Mouse (Mus musculus) layer of hippocampus, postnatal 14 days (tissue): ENCODE data around the gene Uba7. TPM values are rescaled to one million over a fixed set of nuclear protein-coding genes. Genes with fewer than 3 reads are reported as not detected.

Experiments
- DNase-seq, 2 experiments: peaks; one replicate each; pipeline ENCODE4 v3.0.0; 2021 to 2022; ENCODE audit warnings: low spot score in 2 of 2, mixed read lengths in 1 of 2
- total RNA-seq, 2 experiments: library from RNA; stranded (reverse); gene quantifications; 2 replicates each; pipeline ENCODE4 v1.2.3; 2021

Gene Uba7
- total RNA-seq, 2 experiments from 2014 or later, result 2.7 to 3.2 TPM

DNA sequence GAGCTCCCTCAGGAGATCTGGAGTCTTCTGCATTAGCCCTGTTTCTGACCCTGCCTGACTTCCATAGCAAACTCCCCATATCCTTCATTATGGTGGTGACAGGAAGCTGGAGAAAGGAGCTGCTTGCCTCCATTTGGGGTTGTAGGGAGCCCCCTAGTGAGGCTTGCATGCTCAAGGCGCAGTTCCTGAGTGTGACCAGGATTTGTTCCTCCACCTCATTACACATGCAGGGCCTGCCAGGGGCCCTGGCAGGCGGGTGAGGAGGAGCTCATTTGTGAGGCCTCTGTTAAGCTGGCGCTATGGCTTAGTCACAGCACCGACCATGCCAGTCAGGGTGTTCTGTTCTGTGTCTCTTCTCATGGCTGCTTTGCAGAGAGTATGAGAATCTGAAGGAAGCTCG, 13.4 kb upstream of the Uba7 start:
- DNase-seq, result peak; percentile 69 to 77

DNA sequence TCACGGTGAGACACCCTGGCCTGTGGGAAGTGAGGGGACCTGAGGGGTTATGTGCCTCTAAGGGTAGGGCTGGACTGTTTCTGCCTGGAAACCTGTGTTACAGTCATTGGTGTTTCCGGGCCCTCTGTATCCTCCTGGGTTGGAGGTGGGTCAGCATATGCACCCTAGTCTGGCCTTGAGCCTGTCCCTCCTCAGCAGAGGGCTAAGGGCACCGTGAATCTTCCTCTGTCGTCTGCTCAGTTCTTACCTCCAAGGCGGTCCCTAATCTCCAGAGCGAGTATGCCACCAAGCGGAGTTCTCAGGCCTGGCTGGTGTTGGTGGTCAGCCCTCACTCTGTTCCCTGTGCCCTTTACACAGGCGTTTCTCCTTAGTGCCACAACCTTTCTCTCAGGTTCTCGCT, 12.4 kb upstream of the Uba7 start:
- no peak for DNase-seq

DNA sequence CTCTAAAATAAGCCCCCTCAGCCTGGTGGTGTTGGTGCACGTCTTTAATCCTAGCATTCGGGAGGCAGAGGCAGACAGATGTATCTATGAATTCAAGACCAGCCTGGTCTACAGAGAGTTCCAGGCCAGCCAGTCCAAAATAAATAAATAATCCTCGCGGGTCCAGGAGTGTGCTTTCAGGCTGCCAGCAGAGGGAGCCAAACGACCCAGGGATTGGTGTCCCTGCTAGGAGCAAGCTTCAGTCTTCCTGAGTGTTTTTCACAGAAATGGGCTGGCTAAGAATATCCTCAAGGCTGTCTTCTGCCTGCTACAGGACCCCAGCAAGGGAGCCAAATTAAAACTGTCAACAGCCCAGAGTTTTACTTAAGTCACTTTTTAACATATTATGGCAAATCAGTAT, 11.6 kb upstream of the Uba7 start:
- DNase-seq, result peak; percentile 63 to 81

DNA sequence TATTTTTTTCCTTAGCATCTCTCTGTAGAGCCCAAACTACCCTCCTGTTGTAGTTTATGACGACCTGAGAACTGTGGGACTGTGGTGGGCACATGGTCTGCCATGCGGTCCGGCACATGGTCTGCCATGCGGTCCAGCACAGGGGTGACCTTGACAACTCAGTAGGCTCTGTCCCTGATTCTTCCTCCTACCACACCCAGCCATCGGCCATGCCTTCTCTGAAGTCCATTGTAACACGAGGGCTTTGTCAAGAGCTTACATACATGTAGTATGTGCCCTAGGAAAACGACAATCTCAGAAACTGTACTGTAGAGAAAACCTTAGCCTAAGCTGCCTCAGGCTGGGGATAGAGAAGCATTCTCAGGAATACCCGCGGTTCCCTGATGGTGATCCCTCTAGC, 10.6 kb upstream of the Uba7 start:
- DNase-seq, result no peak

DNA sequence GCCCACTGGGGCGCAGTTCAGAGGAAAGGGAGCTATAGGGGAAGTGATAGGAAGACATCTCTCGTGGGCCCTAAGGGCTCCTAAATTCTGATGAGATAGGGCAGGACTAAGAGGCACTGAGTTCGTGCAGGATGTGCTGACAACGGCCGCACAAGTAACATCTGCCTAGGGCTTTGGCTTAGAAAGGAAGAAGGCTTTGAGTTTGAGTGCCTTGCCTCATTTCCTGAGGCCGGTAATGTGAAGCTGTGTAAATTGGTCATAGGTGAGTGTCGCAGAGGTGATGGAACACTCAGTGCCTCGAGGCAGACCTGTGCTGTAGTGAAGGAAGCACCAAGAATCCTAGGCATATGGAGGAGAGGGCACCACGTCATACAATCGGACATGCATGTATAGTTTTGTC, 8.6 kb upstream of the Uba7 start:
- no peak for DNase-seq

DNA sequence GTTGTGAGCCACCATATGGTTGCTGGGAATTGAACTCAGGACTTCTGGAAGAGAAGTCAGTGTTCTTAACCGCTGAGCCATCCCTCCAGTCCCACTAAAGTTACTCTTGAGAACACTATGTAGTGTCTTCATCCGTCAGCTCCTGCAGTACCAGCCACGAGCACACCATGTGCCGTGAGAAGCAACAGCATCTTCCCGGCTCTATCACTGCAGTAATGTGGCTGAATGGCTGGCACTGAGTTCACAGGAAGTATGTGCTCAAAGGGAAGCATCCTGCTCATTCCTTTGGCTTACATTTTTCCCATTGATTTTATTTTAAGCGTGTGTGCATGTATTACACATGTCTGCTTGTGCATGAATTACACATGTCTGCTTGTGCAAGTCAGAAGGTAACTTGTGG, 7.9 kb upstream of the Uba7 start:
- DNase-seq, result no peak

DNA sequence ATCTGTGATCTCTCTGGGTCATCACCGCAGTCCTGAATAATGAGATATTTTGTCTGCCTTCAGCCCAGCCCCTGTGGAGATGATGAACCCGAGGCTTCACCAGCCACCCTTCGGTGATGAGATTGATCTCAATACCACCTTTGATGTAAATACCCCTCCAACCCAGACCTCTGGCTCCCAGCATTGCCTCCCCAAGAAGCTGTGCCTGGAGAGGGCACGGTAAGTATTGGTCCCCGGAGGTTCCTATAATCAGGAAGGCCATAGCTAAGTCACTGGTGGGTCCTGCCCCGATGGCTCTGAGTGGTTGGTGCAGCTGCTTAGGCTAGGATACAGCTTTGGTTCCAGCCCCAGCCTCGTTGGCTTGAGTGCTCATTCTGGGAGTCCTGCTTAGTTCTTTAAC, 6.8 kb upstream of the Uba7 start:
- no peak for DNase-seq

DNA sequence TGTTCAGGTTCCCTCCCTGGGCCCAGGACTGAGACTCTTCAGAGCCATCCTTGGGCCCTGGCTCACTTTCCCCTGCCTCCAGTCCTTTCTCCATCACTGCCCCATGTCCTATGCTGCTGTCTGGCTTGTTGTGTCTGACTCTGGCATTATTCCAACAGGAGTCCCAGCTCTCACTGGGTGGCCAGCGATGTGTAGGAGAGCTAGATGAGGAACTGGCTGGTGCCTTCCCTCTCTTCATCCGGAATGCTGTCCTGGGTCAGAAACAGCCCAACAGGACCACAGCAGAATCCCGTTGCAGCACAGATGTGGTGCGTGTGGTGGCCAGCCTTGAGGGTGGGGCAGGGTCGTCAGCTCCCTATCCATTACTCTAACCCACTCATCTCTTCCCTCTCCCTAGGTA, 5.0 kb upstream of the Uba7 start:
- no peak for DNase-seq

DNA sequence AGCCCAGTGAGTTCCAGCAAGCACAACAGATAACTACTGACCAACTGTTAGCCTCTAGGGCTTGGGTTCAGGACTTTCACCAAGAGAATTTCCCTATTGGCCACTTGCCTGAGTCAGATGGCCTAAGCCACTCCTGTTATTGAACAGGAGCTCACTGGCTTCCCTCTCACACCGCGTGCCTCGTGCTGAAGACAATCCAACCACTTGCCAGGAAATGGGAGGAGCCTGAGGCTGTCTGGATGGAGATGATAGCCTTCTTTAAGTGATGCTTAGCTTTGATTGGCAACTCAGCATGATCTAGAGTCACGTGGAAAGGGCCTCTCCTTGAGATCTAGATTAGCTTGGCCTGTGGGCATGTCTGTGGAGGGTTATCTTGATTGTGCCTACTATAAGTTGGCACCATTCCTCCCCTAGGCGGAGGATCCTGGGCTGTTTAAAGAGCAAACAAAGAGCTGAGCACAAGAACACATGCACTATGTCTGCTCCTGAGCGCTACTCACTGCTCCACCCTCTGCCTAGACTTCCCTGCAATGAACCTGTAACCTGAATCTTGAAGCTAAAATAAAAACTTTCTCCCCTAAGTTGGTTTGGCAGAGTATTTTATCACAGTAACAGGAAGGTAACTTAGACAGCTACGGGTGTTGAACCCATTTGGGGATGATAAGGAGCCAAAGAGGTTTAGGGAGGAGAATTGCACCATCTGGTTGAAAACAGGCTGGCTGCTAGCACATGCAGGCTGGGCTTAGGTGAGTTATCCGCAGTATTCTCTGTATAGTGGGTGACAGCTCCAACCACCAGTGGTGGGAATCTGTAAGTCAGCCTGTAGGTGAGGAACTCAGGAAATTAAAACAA, 3.4 kb upstream of the Uba7 start:
- no peak for DNase-seq

DNA sequence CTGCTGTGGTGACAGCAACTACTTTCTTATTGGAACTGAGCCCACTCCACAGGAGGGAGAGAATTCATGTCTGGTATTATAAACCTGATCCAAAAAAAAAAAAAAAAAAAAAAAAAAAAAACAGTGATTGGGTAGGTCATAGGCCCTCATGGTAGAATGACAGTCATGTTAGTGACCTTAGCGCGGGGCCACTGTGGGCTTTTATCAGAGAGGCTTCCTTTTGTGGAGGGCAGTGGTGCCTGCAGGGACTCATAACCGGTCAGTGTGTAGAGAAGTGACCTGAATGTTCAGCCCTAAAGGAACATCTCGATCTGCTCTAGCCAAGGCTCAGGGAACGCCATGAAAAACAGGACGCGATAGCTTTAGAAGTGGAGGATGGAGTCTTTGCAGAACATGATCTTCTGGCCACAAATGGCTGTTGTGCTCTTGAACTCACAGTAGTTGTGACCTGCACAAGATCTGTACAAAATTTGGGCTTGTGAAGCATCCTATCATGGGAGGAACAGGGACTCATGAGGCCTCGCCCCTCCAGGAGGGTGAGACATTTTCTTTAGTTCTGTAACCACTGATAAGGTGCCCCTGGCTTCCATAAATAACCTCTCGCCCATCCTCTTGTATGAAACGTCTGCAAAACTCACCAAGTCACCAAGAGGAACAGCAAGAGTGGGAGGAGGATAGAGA, 674 bp upstream of the Uba7 start:
- DNase-seq, result no peak

DNA sequence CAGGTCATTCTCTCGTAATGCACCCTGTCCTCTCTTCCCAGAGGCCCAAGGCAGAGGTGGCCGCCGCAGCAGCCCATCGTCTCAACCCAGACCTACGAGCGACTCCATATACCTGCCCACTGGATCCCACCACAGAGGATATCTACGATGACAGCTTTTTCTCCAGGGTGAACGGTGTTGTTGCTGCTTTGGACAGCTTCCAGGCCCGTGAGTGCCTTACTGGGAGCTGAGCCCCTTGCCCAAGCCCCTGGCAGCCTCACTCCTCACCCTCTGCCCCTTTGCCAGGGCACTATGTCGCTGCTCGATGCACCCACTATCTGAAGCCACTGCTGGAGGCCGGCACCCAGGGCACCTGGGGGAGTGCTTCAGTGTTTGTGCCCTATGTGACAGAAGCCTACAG, 3.5 kb downstream of the Uba7 start:
- no peak for DNase-seq

DNA sequence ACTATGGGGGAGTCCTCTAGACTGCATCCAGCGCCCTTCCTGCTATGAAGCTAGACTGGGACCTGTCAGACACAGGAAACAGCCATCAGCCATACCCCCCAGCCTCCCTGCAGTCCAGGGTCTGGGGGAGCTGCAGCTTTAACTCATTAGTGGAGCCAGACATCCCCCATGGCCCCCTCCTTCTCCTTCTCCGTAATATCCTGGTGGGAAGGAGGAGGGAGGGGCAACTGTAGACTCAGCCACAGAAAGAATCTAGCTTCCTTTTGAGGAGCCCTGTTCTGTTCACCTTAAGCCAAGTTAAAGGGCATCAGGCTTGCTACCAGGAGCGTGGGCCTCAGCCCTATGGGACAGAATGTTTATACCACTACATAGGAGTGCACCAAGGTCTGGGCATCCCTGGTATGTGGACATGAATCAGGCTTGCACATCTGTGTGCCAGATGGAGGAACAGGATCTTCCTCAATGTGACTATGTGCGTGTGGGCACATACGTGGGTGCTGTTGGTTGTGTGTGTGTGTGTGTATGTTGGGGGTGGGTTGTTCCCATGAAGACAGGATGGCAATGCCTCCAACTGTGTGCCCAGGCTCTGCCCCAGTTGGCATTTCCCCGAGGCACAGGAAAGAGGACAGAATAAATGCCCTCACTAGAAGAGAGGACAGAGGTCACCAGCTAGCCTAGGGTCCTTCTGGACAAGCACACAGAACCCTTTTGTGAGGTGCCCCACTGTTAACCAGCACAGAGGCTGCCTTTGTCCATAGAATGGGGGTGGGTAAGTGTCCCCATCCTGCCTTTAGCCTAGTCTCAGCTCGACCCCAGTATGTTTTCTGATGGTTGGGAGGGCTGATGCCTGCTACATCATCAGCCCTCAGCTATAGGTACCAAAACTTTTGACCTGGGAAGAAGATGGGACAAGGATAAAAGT, 6.6 kb downstream of the Uba7 start:
- peak in 1 of 2 experiments; percentile 62 for DNase-seq

DNA sequence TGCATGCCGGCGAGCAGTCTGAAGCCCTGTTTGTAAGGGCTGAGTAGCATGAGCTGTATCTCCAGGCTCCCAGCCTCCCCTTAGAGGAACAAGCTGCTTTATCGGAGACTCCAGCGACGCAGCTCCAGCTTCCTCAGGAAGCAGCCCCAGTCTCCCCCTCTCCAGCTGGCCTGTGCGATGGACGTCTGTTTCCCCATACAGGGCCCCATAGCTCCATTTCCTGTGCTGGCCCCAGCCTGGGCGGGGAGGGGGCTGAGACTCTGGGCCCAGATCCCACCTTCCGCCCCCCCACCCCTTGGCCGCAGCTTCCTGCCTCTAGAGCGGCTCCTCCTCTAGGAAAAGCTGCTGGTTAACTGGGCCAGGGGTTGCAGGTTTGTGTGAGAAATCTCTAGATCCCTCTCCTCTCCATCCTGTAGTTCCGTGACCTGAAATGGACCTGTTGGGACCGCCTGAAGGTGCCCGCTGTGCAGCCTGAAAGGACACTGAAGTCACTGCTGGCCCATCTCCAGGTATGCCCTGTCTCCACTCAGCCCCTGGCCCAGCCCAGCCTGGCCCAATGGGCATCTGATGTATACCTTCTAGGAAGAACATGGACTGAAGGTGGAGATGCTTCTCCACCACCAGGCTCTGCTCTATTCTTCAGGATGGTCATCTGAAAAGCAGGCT, 7.5 kb downstream of the Uba7 start, which contains the start of gene Gm20661:
Gm20661 (plus strand) TSS at position 378 of the 666 bp plus-strand sequence.
- DNase-seq, result peak; percentile 63 to 77

DNA sequence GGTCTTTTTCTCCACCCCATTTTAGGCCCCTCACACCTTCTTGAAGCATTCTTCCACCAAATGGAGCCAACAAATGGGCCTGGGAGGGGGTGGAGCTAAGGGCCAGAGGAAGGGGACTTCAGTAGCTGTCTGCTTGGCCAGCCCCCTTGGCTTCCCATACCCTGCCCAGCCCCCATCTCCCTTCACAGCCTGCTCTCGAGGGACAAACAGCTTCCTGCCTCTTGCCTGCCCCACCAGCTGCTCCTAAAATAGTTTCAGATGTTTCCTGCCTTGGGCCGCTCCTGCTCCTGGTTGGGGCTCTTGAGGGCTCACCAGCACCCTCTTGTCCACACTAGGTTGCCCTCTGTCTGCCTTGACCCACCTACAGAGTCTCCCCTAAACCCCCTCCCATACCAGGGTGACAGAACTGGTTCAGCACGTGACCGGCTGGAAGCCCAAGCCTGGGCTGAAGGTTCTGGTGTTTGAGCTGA, 8.2 kb downstream of the Uba7 start:
- DNase-seq, result peak; percentile 31 to 61

DNA sequence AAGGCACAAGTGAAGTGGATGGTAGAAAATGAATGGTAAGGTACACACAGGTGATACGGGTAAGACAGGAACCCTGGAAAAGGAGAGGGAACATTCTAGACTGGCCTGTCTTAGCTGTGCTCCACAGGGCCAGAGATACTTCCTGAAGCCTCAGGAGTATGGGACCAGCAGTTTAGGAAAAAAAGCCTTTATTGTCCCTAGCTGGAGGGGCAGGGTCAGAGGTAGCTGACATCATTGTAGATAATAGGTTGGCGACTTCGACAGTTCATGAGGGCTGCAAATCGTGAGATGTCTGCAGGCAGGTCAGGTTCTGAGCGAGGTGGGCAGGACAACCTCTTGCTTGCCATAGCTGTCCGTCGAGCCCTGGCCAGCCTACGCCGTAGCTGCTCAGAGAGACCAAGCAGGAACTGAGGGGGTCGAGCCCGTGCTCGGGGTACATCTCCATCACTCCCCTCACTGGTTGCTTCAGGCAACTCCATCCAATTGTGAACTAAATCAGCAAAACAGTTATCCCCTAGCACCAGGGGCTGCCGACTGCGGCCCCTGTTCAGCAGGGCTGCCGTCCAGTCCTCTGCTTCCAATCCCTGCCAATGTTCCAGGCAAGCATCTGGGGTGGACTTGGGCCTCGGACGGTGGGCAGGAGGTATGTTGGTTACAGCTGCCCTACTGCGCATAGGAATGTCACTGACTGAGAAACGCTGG, 8.9 kb downstream of the Uba7 start:
- DNase-seq, result no peak

DNA sequence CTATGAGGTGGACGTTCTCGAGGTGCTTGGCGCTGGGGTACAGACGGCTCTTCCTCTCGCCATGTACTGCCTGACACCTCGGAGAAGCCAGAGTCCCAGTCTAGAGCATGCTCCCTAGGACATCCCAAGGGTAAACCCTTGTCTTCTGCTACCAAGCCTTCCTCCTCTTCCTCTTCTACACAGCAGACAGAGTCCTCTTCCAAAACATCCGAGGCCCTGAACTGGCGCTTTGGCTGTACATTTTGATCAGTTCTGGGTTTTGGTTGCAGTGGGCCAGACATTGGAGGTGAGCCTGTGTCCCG, 9.4 kb downstream of the Uba7 start:
- no peak for DNase-seq

DNA sequence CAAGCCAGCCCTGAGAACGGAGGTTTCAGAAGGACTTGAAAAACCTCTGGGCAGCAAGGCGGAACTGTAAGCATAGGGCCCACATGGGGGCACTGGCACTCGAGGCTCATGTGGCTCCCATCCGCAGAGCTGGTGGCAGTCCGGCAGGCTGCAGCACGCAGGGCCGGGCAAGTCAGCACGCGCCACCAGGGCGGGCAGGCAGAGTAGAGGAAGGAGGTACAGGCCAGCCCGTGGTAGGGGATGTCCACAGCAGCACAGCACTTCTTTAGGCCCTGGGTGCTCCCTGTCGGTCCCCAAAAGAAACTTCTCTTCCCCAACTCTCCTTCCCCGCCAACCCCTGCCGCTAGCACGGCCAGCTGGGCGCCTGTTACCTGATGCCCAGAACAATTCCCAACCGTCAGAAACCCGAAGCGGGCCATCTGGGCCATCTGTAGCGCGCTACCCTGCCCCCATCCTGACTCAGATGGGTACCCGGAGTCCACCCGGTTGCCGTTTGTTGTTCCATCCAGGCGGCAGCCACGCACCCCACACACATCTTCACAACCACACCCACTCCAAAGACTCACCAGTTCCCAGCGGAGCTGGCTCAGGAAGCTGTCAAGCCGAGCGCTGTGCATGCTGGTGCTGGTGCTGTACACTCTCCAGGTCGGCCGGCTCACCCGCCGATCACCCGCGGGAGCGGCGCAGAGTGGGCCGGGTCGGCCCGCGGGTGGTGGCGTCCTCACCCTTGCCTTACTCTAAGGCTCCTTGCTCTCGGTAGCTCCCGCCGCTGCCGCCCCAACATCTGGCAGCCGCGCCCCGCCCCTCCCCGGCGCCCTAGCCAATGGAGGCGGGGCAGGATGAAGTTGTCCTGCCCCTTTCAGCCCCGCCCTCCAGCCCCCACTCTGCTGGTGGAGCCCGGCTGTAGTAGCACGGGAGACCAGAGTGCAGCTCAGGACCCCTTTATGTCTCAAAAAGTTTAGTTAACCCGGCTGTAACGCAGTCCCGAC, 10.1 kb downstream of the Uba7 start, which contains the start of gene Inka1:
Inka1 (minus strand) TSS at position 749 of the 989 bp plus-strand sequence.
- DNase-seq, result peak; percentile 78

DNA sequence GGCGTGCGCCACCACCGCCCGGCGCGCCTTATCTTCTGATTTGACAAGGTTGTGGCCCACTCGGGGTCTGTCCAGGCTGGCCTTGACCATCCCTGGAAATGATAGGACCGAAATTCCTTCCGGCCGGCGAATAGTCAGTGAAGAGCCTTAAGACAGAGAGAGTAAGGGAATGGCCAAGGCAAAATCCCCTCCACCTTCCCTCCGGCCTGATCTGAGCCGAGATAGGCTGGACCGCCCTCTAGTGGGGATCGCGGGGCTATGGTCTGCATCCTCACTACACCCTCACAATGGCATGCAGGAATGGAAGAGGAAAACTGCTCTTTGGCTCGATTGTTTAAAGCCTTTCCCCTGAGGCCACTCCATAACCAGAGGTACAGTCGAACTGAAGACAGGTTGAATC, 11.1 kb downstream of the Uba7 start:
- peak; percentile 73 to 79 for DNase-seq

DNA sequence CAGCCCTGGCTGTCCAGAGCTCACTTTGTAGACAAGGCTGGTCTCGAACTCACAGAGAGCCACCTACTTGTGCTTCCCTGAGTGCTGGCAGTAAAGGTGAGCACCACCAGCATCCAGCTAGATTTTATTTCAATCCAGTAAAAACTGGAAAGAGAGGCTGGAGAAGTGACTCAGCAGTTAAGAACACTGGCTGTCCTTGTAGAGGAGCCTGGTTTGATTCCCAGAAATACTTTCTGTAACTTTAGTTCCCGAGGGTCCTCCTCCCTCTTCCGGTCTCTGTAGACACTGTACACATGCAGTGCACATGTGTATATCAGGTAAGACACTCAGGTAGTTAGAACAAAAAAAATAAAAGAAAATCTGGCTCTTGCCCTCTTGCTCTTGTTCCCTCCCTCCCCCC, 12.6 kb downstream of the Uba7 start:
- no peak for DNase-seq
